Mouse (Mus musculus): Measurements from ENCODE around the gene Emd. TPM values are rescaled to one million over a fixed set of nuclear protein-coding genes. Genes with fewer than 3 reads are reported as not detected.

The Emd gene
- polyA plus RNA-seq, 1 experiment from 2014 or later = 21.3 TPM

- Histone ChIP-seq H3K27ac (peak overlapping the region; percentile 91), H3K27me3 (no peaks in the 10 kb centered on the region), H3K9me3 (no peaks in the 10 kb centered on the region), H3K4me2 (peak overlapping the region; percentile 63), H3K4me1 (replicated peaks) (peaks cover 11% of the 10 kb centered on the region; the same call in 1 of the 2 replicates), H3K4me3 (replicated peaks) (peak overlapping the region; percentile 57), H3K9ac (replicated peaks) (peak overlapping the region; percentile 80), H3K36me3 (peaks cover 29% of the 10 kb centered on the region)
- 25% methylated on average over 21 of the region's 21 CpGs for WGBS
- ATAC-seq (ENCODE audit: insufficient number of reproducible peaks, insufficient read depth, low FRiP score, low TSS enrichment, low read depth) = no peak
These were observed 8.8 kb upstream of the Emd start for GRCm38 (mm10) chrX:74245687-74246086.

GRCm38 (mm10) chrX:74246213-74246681 lies 8.2 kb upstream of the Emd start:
- no peaks in the 10 kb centered on the region for H3K27me3 ChIP-seq
- H3K4me2 ChIP-seq = peak overlapping the region; percentile 63
- peak overlapping the region; percentile 57 for H3K4me3 ChIP-seq (replicated peaks)
- ATAC-seq (ENCODE audit: insufficient number of reproducible peaks, insufficient read depth, low FRiP score, low TSS enrichment, low read depth) = peak; percentile 78
- peak overlapping the region; percentile 91 for H3K27ac ChIP-seq
- WGBS = 18% methylated on average over 38 of the region's 38 CpGs
- H3K36me3 ChIP-seq = peaks cover 23% of the 10 kb centered on the region
- peak overlapping the region; percentile 80 for H3K9ac ChIP-seq (replicated peaks)
- no peaks in the 10 kb centered on the region for H3K9me3 ChIP-seq
- H3K4me1 ChIP-seq (replicated peaks) = peaks cover 11% of the 10 kb centered on the region; the same call in 1 of the 2 replicates

GRCm38 (mm10) chrX:74246693-74247092 lies 7.8 kb upstream of the Emd start:
- H3K4me2 ChIP-seq = peak overlapping the region; percentile 57
- peak; percentile 26; the same call in 1 of the 2 replicates for ATAC-seq (ENCODE audit: insufficient number of reproducible peaks, insufficient read depth, low FRiP score, low TSS enrichment, low read depth)
- H3K27ac ChIP-seq = peak overlapping the region; percentile 86
- peak overlapping the region; percentile 57 for H3K4me3 ChIP-seq (replicated peaks)
- H3K27me3 ChIP-seq = no peaks in the 10 kb centered on the region
- WGBS = 13% methylated on average over 15 of the region's 15 CpGs
- H3K36me3 ChIP-seq = peaks cover 19% of the 10 kb centered on the region
- H3K9me3 ChIP-seq = no peaks in the 10 kb centered on the region
- H3K4me1 ChIP-seq (replicated peaks) = peaks cover 11% of the 10 kb centered on the region; the same call in 1 of the 2 replicates
- H3K9ac ChIP-seq (replicated peaks) = peak overlapping the region; percentile 53

DNA sequence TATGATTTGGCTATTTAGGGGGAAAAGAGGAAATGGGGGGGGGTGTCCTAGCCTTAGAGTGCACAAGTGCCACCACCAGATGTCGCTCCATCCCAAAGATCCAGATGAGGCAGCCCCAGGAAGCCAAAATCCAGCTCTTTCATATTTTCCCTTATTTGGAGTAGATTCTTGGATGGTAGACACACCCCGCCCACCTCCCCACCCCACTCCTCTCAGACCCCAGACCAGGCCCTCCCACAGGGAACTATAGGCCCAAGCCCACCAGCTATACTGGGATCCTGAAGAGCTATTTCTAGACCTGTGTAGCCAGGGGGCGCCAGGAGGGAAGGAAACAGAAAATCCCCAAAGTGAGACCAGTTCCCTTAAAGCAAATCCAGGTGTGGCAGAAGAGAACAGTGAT lies 5.8 kb upstream of the Emd start:
- H3K9me3 ChIP-seq = no peaks in the 10 kb centered on the region
- peak overlapping the region; percentile 77 for H3K27ac ChIP-seq
- no peak for ATAC-seq (ENCODE audit: insufficient number of reproducible peaks, insufficient read depth, low FRiP score, low TSS enrichment, low read depth)
- WGBS = 9% methylated on average over 3 of the region's 3 CpGs
- no peak overlapping the region for H3K9ac ChIP-seq (replicated peaks)
- H3K4me3 ChIP-seq (replicated peaks) = 0 out of 2 replicates have a peak overlapping the region, but pooled peaks have one; percentile 44
- no peaks in the 10 kb centered on the region for H3K27me3 ChIP-seq
- peaks cover 8% of the 10 kb centered on the region; the same call in 1 of the 2 replicates for H3K4me1 ChIP-seq (replicated peaks)
- H3K36me3 ChIP-seq = no peaks in the 10 kb centered on the region
- H3K4me2 ChIP-seq = peak overlapping the region; percentile 58

- ATAC-seq (ENCODE audit: insufficient number of reproducible peaks, insufficient read depth, low FRiP score, low TSS enrichment, low read depth) = no peak
- peak within 1 kb of the TSS; percentile 77 for H3K27ac ChIP-seq
- 0 out of 2 replicates have a peak, but pooled peaks cover 3% of the 10 kb centered on the region for H3K4me1 ChIP-seq (replicated peaks)
- H3K4me3 ChIP-seq (replicated peaks) = peak within 1 kb of the TSS; percentile 44
- H3K9me3 ChIP-seq = no peaks in the 10 kb centered on the region
- WGBS = 17% methylated on average over 38 of the region's 38 CpGs
- no peaks in the 10 kb centered on the region for H3K27me3 ChIP-seq
- H3K4me2 ChIP-seq = peak within 1 kb of the TSS; percentile 58
- H3K9ac ChIP-seq (replicated peaks) = peak within 1 kb of the TSS; percentile 57
- no peaks in the 10 kb centered on the region for H3K36me3 ChIP-seq
These were observed 4.9 kb upstream of the Emd start, which contains the start of gene Flna for GRCm38 (mm10) chrX:74249615-74250014. Gene Flna, minus strand, starts transcription at chrX:74249820.

GRCm38 (mm10) chrX:74254888-74255565 lies 540 bp downstream of the Emd start:
- WGBS = 20% methylated on average over 30 of the region's 31 CpGs
- H3K4me3 ChIP-seq (replicated peaks) = peak overlapping the region; percentile 52
- H3K36me3 ChIP-seq = peaks cover 24% of the 10 kb centered on the region; the same call in 1 of the 2 replicates
- H3K27ac ChIP-seq = peak overlapping the region; percentile 91
- peaks cover 4% of the 10 kb centered on the region for H3K4me1 ChIP-seq (replicated peaks)
- ATAC-seq (ENCODE audit: insufficient number of reproducible peaks, insufficient read depth, low FRiP score, low TSS enrichment, low read depth) = peak; percentile 77
- H3K9ac ChIP-seq (replicated peaks) = peak overlapping the region; percentile 78
- H3K4me2 ChIP-seq = peak overlapping the region; percentile 65
- no peaks in the 10 kb centered on the region for H3K27me3 ChIP-seq
- H3K9me3 ChIP-seq = no peaks in the 10 kb centered on the region

GRCm38 (mm10) chrX:74257746-74258145 lies 3.3 kb downstream of the Emd start:
- 94% methylated on average over 3 of the region's 3 CpGs for WGBS
- Histone ChIP-seq H3K4me3 (replicated peaks) (no peak overlapping the region), H3K9ac (replicated peaks) (no peak overlapping the region), H3K27me3 (no peaks in the 10 kb centered on the region), H3K4me2 (no peak overlapping the region), H3K27ac (no peak overlapping the region), H3K4me1 (replicated peaks) (peaks cover 4% of the 10 kb centered on the region), H3K9me3 (no peaks in the 10 kb centered on the region), H3K36me3 (peaks cover 24% of the 10 kb centered on the region; the same call in 1 of the 2 replicates)
- ATAC-seq (ENCODE audit: insufficient number of reproducible peaks, insufficient read depth, low FRiP score, low TSS enrichment, low read depth) = no peak

DNA sequence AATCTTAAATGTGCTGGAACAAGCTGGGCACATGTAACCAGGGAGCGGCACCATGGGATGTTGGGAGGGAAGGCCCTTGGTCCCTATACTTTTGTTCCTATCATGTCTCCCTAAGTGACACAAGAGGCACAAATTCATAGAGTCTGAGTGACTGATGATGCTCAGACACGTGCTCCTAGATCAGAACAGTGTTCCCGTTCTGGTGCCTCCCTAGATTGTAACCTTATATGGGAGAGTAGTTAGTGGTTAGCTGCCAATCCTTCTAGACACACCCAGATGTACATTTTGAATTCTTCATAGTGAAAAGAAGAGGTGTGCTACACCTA lies 15.2 kb downstream of the Emd start:
- Histone ChIP-seq H3K4me3 (replicated peaks) (peak overlapping the region; percentile 56), H3K4me2 (peak overlapping the region; percentile 52), H3K9me3 (no peaks in the 10 kb centered on the region), H3K4me1 (replicated peaks) (0 out of 2 replicates have a peak, but pooled peaks cover 3% of the 10 kb centered on the region), H3K27ac (peak overlapping the region; percentile 95), H3K9ac (replicated peaks) (peak overlapping the region; percentile 42; the same call in 1 of the 2 replicates), H3K36me3 (peaks cover 11% of the 10 kb centered on the region), H3K27me3 (no peaks in the 10 kb centered on the region)
- no peak; the same call in 1 of the 2 replicates for ATAC-seq (ENCODE audit: insufficient number of reproducible peaks, insufficient read depth, low FRiP score, low TSS enrichment, low read depth)
- WGBS = 23% methylated on average over 3 of the region's 3 CpGs

GRCm38 (mm10) chrX:74270062-74270901 lies 15.8 kb downstream of the Emd start, which contains the start of gene Rpl10:
Gene Rpl10, plus strand, starts transcription at chrX:74270812.
- Histone ChIP-seq H3K4me1 (replicated peaks) (0 out of 2 replicates have a peak, but pooled peaks cover 3% of the 10 kb centered on the region), H3K36me3 (peaks cover 11% of the 10 kb centered on the region), H3K9ac (replicated peaks) (peak within 1 kb of the TSS; percentile 79), H3K9me3 (no peaks in the 10 kb centered on the region), H3K27me3 (no peaks in the 10 kb centered on the region), H3K27ac (peak within 1 kb of the TSS; percentile 95), H3K4me3 (replicated peaks) (peak within 1 kb of the TSS; percentile 56), H3K4me2 (peak within 1 kb of the TSS; percentile 59)
- peak; percentile 93 for ATAC-seq (ENCODE audit: insufficient number of reproducible peaks, insufficient read depth, low FRiP score, low TSS enrichment, low read depth)
- WGBS = 13% methylated on average over 42 of the region's 42 CpGs

DNA sequence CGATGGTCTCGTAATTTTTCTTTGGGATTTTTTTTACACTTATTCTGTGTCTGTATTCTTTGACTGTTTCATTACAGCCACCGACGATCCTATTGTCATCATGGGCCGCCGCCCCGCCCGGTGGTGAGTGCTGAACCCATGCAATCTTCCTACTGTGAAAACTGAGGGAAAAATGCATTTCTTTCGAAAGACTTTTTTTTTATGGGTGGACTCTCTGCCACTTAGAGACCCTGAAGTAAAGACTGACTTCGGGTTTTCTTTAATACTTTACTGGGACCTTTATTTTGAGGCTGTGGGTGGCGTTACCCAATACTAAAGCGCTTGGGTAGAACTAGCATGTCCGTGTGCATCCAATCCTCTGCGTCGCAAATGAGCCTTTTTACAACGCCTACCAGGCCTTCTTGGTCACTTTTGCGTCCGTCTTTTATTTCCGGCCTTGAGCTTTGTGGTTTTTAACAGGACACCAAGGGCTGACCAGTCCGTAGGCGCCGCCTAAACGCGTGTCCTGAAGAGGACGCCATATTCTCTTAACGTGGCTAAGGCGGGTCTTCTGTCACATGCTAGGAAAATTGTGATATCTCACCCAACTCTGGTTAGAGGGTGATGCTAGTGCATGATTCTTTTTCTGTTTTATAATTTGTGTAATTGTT lies 16.5 kb downstream of the Emd start:
- no peak for ATAC-seq (ENCODE audit: insufficient number of reproducible peaks, insufficient read depth, low FRiP score, low TSS enrichment, low read depth)
- Histone ChIP-seq H3K36me3 (peaks cover 11% of the 10 kb centered on the region), H3K9me3 (no peaks in the 10 kb centered on the region), H3K9ac (replicated peaks) (peak overlapping the region; percentile 79), H3K27me3 (no peaks in the 10 kb centered on the region), H3K4me2 (peak overlapping the region; percentile 59), H3K4me1 (replicated peaks) (0 out of 2 replicates have a peak, but pooled peaks cover 3% of the 10 kb centered on the region), H3K27ac (peak overlapping the region; percentile 69), H3K4me3 (replicated peaks) (peak overlapping the region; percentile 56)
- WGBS = 16% methylated on average over 27 of the region's 27 CpGs

All from limb, embryonic 12.5 days (tissue).